In the genomic region with DNA sequence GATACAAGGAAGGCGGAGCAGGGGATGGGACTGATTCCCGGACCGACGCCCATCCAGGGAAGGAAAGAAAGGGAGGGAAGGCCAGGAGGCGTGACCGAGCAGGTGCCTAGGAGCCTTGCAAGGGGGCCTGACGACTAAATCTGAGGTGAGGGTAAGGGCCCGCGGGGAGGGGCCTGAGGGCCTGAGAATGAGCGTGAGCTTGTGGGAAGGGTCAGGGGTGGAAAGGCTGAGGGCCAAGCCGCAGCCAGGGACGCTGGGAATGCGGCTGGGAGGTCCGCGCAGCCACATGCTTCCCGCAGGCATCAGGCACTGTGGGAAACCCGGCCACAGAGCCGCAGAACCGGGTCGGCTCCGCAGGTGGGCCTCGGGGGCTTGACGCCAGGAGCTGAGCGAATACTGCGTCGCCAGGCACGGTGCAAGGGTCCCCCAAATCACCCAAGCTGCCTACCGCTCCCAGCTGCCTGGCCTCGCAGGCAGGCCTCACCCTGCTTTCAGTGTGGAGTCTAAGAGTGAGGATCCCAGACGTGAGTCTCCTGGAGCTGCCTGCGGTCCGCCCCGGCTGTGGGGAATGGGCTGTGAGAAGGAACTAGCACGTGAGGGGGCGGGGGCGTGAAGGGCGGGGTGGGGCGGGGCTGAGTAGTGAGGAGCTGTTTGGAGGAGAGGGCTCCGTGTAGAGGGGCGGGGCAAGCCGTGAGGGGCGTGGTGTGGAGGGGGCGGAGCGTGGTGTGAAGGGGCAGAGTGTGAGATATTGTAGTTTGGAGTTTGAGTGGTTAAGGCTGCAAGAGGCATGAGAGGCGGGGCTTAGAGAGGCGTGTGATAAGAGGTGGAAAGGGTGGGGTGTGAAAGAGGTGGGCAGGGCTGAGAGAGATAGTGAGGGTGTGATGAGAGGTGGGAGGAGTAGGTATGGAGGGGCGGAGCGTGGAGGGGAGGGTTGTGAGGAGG, we compare ENCODE assay signal across 7 mouse cellular contexts. TPM values are rescaled to one million over a fixed set of nuclear protein-coding genes. Genes with fewer than 3 reads are reported as not detected.
DNase-seq lines count a peak whose midpoint lies in the region; ATAC-seq lines count a peak whose summit lies in the region.

No protein-coding gene starts in this region.

- no peak overlapping the region for H3K27ac ChIP-seq in neural tube, embryonic 11.5 days (ENCODE audit: low read depth, low read length)
- H3K27ac ChIP-seq in forebrain, embryonic 13.5 days = no peak overlapping the region
- no peak overlapping the region for H3K27ac ChIP-seq in liver, embryonic 13.5 days

- no peaks in the 10 kb centered on the region for H3K36me3 ChIP-seq in neural tube, embryonic 11.5 days (ENCODE audit: control insufficient read depth, insufficient read depth, low read length)
- H3K36me3 ChIP-seq in forebrain, embryonic 13.5 days (ENCODE audit: poor library complexity, severe bottlenecking) = no peaks in the 10 kb centered on the region
- no peaks in the 10 kb centered on the region for H3K36me3 ChIP-seq in liver, embryonic 13.5 days

- H3K4me1 ChIP-seq in neural tube, embryonic 11.5 days (ENCODE audit: control insufficient read depth, insufficient read depth, low read length) = no peaks in the 10 kb centered on the region
- H3K4me1 ChIP-seq in forebrain, embryonic 13.5 days = no peaks in the 10 kb centered on the region
- peaks cover 6% of the 10 kb centered on the region; the same call in 1 of the 2 replicates for H3K4me1 ChIP-seq in liver, embryonic 13.5 days (replicated peaks)

- intact Hi-C loops in gastrocnemius, postnatal 14 days (cut with DNase I; ENCODE audit: low total_unique reads) = no loop called here

- DNase-seq in neural tube, embryonic 11.5 days (ENCODE audit: low spot score) = no peak
- no peak for DNase-seq in neural tube, embryonic 10.5 days (ENCODE audit: extremely low spot score, low spot score)
- DNase-seq in liver, embryonic 13.5 days = peak; percentile 6
- peak; percentile 79 for DNase-seq in testis, postnatal 10 days (ENCODE audit: low spot score)
- no peak for DNase-seq in gastrocnemius, postnatal 14 days
- no peak for DNase-seq in kidney, adult 8-10 months

- peak overlapping the region; percentile 12 for H3K4me2 ChIP-seq in neural tube, embryonic 11.5 days (ENCODE audit: low read depth)
- H3K4me2 ChIP-seq in forebrain, embryonic 13.5 days = peak overlapping the region; percentile 33
- no peak overlapping the region for H3K4me2 ChIP-seq in liver, embryonic 13.5 days

- no peaks in the 10 kb centered on the region for H3K9me3 ChIP-seq in neural tube, embryonic 11.5 days (ENCODE audit: control insufficient read depth, low read length)
- no peaks in the 10 kb centered on the region for H3K9me3 ChIP-seq in forebrain, embryonic 13.5 days (replicated peaks)
- no peaks in the 10 kb centered on the region for H3K9me3 ChIP-seq in liver, embryonic 13.5 days (replicated peaks)

- ATAC-seq in neural tube, embryonic 11.5 days (ENCODE audit: insufficient read depth, low FRiP score, low TSS enrichment) = peak; percentile 58; the same call in 1 of the 2 replicates
- peak; percentile 57; the same call in 1 of the 2 replicates for ATAC-seq in forebrain, embryonic 13.5 days
- ATAC-seq in liver, embryonic 13.5 days (ENCODE audit: low read depth) = peak; percentile 84

- no peak overlapping the region for H3K4me3 ChIP-seq in neural tube, embryonic 11.5 days (ENCODE audit: low read depth, low read length)
- H3K4me3 ChIP-seq in forebrain, embryonic 13.5 days = peak overlapping the region; percentile 0; the same call in 1 of the 2 replicates
- H3K4me3 ChIP-seq in liver, embryonic 13.5 days (replicated peaks) = no peak overlapping the region

- 39% methylated on average over 45 of the region's 48 CpGs for WGBS in neural tube, embryonic 11.5 days
- WGBS in forebrain, embryonic 13.5 days = 39% methylated on average over 46 of the region's 48 CpGs
- WGBS in liver, embryonic 13.5 days (ENCODE audit: insufficient replicate concordance) = 31% methylated on average over 48 of the region's 48 CpGs

- H3K9ac ChIP-seq in neural tube, embryonic 11.5 days (ENCODE audit: low read length) = no peak overlapping the region
- H3K9ac ChIP-seq in forebrain, embryonic 13.5 days = no peak overlapping the region
- no peak overlapping the region for H3K9ac ChIP-seq in liver, embryonic 13.5 days

- no peaks in the 10 kb centered on the region for H3K27me3 ChIP-seq in neural tube, embryonic 11.5 days (ENCODE audit: control insufficient read depth, insufficient read depth, low read length)
- H3K27me3 ChIP-seq in forebrain, embryonic 13.5 days = peaks cover 4% of the 10 kb centered on the region; the same call in 1 of the 2 replicates
- H3K27me3 ChIP-seq in liver, embryonic 13.5 days = peaks cover 6% of the 10 kb centered on the region; the same call in 1 of the 2 replicates

RNA-seq across cellular contexts. Expression of gene Rad21l, which starts 2.0 kb away (rescaled TPM):
- 0.19 TPM in 2 replicates for polyA plus RNA-seq in neural tube, embryonic 11.5 days (2014; fragmentation: Nextera tagmentation; extraction: Ambion mirVana)
- polyA plus RNA-seq in forebrain, embryonic 13.5 days (2015; fragmentation: Nextera tagmentation; extraction: Ambion mirVana) = 0.10 TPM in 1 of 2 replicates, not detected in the other
- polyA plus RNA-seq in liver, embryonic 13.5 days (2015; fragmentation: Nextera tagmentation; extraction: Ambion mirVana) = not detected in 2 replicates
- total RNA-seq in gastrocnemius, postnatal 14 days (2021) = not detected

RNA-seq across cellular contexts. Expression of gene Tmem74b, which starts 31.5 kb away (rescaled TPM):
- polyA plus RNA-seq in neural tube, embryonic 11.5 days (2014; fragmentation: Nextera tagmentation; extraction: Ambion mirVana) = 6.5 and 8.2 TPM in 2 replicates
- 13.3 and 16.9 TPM in 2 replicates for polyA plus RNA-seq in forebrain, embryonic 13.5 days (2015; fragmentation: Nextera tagmentation; extraction: Ambion mirVana)
- polyA plus RNA-seq in liver, embryonic 13.5 days (2015; fragmentation: Nextera tagmentation; extraction: Ambion mirVana) = 0.07 TPM in 2 replicates
- total RNA-seq in gastrocnemius, postnatal 14 days (2021) = 1 to 10 TPM in 1 of 2 experiments, under 1 TPM in 1; 0.66 to 1.1 TPM

RNA-seq across cellular contexts. Expression of gene Snph, which starts 37.9 kb away (rescaled TPM):
- 4.6 and 4.8 TPM in 2 replicates for polyA plus RNA-seq in neural tube, embryonic 11.5 days (2014; fragmentation: Nextera tagmentation; extraction: Ambion mirVana)
- 4.7 and 4.9 TPM in 2 replicates for polyA plus RNA-seq in forebrain, embryonic 13.5 days (2015; fragmentation: Nextera tagmentation; extraction: Ambion mirVana)
- polyA plus RNA-seq in liver, embryonic 13.5 days (2015; fragmentation: Nextera tagmentation; extraction: Ambion mirVana) = 0.06 TPM in 1 of 2 replicates, not detected in the other
- total RNA-seq in gastrocnemius, postnatal 14 days (2021) = 10 to 100 TPM; 10.7 to 10.8 TPM

Comparison
In these comparisons a context has a peak if more than half of its experiments do, and no peak if none do; other contexts are left out.
1. DNase-seq: peak in liver, embryonic 13.5 days (single experiment) and testis, postnatal 10 days (single experiment); none in neural tube, embryonic 11.5 days (single experiment), neural tube, embryonic 10.5 days (single experiment), gastrocnemius, postnatal 14 days (single experiment) and kidney, adult 8-10 months (0 of 2).
2. Peak in every context shown above with its lines, with median percentiles within 50 percentile points of each other: ATAC-seq.